Mouse (Mus musculus): Measurements from ENCODE around the gene Casz1.
A peak's percentile ranks its signal among the peaks of the same experiment; 100 is the strongest.

Gene Casz1

GRCm38 (mm10) chr4:148847636-148848035, 43.4 kb downstream of the Casz1 start:
- DNase-seq: no peak

- DNase-seq: no peak
Observed at GRCm38 (mm10) chr4:148849437-148849836, 45.2 kb downstream of the Casz1 start.

GRCm38 (mm10) chr4:148853057-148853456, 48.8 kb downstream of the Casz1 start:
- no peak for DNase-seq

- no peak for DNase-seq
Observed at GRCm38 (mm10) chr4:148854093-148854492, 49.9 kb downstream of the Casz1 start.

GRCm38 (mm10) chr4:148855527-148855926, 51.3 kb downstream of the Casz1 start:
- DNase-seq: no peak

- no peak for DNase-seq
Observed at GRCm38 (mm10) chr4:148856216-148856615, 52.0 kb downstream of the Casz1 start.

- DNase-seq: peak; percentile 91
Observed at GRCm38 (mm10) chr4:148857398-148858084, 53.3 kb downstream of the Casz1 start.

- DNase-seq: peak; percentile 91
Observed at GRCm38 (mm10) chr4:148858194-148858593, 54.0 kb downstream of the Casz1 start.

- no peak for DNase-seq
Observed at GRCm38 (mm10) chr4:148859415-148859814, 55.2 kb downstream of the Casz1 start.

GRCm38 (mm10) chr4:148859906-148860491, 55.8 kb downstream of the Casz1 start:
- no peak for DNase-seq

GRCm38 (mm10) chr4:148860636-148861035, 56.4 kb downstream of the Casz1 start:
- DNase-seq: no peak

- no peak for DNase-seq
Observed at GRCm38 (mm10) chr4:148866812-148867470, 62.7 kb downstream of the Casz1 start.

GRCm38 (mm10) chr4:148867721-148868397, 63.6 kb downstream of the Casz1 start:
- peak; percentile 96 for DNase-seq

- peak; percentile 97 for DNase-seq
Observed at GRCm38 (mm10) chr4:148869566-148869965, 65.3 kb downstream of the Casz1 start.

GRCm38 (mm10) chr4:148870496-148870895, 66.3 kb downstream of the Casz1 start:
- no peak for DNase-seq

GRCm38 (mm10) chr4:148871751-148872334, 67.6 kb downstream of the Casz1 start:
- DNase-seq: peak; percentile 97

- DNase-seq: no peak
Observed at GRCm38 (mm10) chr4:148872372-148872771, 68.1 kb downstream of the Casz1 start.

GRCm38 (mm10) chr4:148872783-148873182, 68.6 kb downstream of the Casz1 start:
- DNase-seq: no peak

- no peak for DNase-seq
Observed at GRCm38 (mm10) chr4:148876166-148876565, 71.9 kb downstream of the Casz1 start.

- DNase-seq: peak; percentile 88
Observed at GRCm38 (mm10) chr4:148876867-148877266, 72.6 kb downstream of the Casz1 start.

- DNase-seq: no peak
Observed at GRCm38 (mm10) chr4:148878192-148878983, 74.2 kb downstream of the Casz1 start.

GRCm38 (mm10) chr4:148878984-148879610, 74.9 kb downstream of the Casz1 start:
- DNase-seq: peak; percentile 99
